Mouse (Mus musculus) left cerebral cortex, adult 2 months (tissue): ENCODE data around the gene Tmem156. TPM values are rescaled to one million over a fixed set of nuclear protein-coding genes. Genes with fewer than 3 reads are reported as not detected.
A peak's percentile ranks its signal among the peaks of the same experiment; 100 is the strongest.

Experiments used
- DNase-seq, 2 experiments: peaks; one replicate each; pipeline ENCODE4 v3.0.0; 2021 to 2022; ENCODE audit warnings: low spot score in 2 of 2, mixed read lengths in 1 of 2; ENCODE audit errors: extremely low spot score in 1 of 2
- H3K27ac ChIP-seq: fragments of 200-600 bp; 2 replicates; pipeline ENCODE4 v1.8.1; 2022
- H3K4me3 ChIP-seq: fragments of 200-600 bp; 2 replicates; pipeline ENCODE4 v1.8.1; 2022
- CTCF ChIP-seq: fragments of 200-600 bp; IDR thresholded peaks from 2 replicates; pipeline ENCODE4 v1.8.1; 2022; ENCODE audit warnings: antibody characterized with exemption, mild to moderate bottlenecking, moderate library complexity
- intact Hi-C: fragments of 180-260 bp; cut with DNase I; formaldehyde crosslinking; loops from one replicate; pipeline ENCODE4 v1.15.1; 2025
- total RNA-seq, 2 experiments: library from RNA; stranded (reverse); gene quantifications; 2 replicates each; pipeline ENCODE4 v1.2.3; 2021

The Tmem156 gene
- total RNA-seq, 2 experiments from 2014 or later = 0.51 to 0.63 TPM

DNA sequence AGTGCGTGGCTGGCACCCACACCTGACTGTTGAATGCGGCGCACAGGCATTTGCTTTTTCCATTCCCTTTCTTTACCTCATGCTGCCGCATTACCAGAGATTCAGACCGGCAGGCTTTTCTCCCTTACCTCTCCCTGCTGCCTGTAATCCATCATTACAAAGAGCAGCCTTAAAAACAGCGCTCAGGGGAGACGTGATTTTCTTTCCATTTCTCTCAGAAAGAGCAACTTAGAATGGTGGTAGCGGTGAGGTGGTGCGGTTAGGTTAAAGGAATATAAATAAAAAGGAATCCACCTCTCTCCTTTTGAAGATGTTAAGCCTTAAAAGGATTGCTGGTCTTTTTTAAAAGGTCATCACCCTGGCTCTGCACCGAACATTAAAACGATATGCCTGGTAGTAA lies 22.1 kb downstream of the Tmem156 start:
- DNase-seq = no peak
- no peak for TF ChIP-seq CTCF
- intact Hi-C loops = no loop called here
- H3K27ac ChIP-seq = no peak overlapping the region
- H3K4me3 ChIP-seq = no peak overlapping the region

DNA sequence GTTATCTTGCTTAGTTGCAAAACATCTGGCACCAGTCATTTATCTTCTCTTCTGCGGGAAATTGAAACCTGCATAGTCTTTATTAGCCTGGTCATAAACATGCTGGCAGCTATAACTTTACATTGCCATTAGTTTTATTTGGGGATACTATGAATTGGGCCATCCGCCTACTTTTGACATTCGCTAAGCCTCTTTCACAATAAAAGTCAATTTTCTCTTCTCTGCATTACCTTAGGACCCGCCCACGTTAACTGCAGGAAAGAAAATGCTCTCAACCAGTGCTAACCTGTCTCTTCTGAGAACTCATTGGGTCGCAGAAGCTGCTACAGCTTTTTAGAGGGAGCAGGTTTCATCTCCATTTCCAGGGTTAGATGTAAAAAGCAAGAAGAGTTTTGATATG lies 23.8 kb downstream of the Tmem156 start:
- H3K27ac ChIP-seq = no peak overlapping the region
- DNase-seq = no peak
- no peak overlapping the region for H3K4me3 ChIP-seq
- no peak for TF ChIP-seq CTCF
- intact Hi-C loops = no loop called here

DNA sequence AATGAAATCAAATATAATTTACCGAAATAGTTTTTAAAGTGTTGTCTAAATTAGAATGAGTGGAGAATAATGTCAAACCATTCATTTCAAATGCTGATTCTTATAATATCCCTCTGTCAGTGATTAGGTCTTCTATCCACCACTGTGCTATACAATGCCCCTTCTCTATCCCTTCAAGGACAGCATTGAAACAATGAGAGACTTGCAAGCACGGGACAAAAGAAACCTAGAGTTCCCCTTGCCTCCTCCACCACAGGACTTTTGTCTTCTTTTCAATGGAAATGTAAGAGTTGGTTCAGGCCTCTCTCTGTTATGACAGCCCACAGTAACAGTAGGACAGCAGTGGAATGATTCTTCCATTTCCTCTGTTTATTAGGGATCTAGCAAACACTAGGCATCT lies 28.7 kb downstream of the Tmem156 start:
- H3K4me3 ChIP-seq = no peak overlapping the region
- no peak overlapping the region for H3K27ac ChIP-seq
- TF ChIP-seq CTCF = no peak
- DNase-seq = no peak
- intact Hi-C loops = no loop called here

DNA sequence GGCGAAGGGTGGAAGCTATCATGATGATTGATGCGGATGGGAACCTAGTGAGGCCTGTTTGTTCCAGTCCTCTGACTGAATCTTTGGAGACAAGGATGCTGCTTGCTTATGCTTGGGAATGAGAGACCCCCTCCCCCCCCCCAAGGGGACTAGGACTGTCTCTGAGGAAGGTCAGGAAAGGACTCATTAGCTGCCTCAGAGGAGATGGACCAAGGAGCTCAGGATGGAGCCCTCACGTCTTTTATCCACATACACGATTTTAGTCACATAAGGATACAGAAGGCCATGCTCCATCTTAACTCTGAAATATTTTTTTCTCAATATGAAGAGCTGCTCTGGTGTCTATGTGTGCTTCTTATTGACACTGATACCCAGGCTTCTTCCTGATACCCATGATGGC lies 29.7 kb downstream of the Tmem156 start:
- H3K27ac ChIP-seq = no peak overlapping the region
- no peak for DNase-seq
- no peak for TF ChIP-seq CTCF
- H3K4me3 ChIP-seq = no peak overlapping the region
- intact Hi-C loops = no loop called here

DNA sequence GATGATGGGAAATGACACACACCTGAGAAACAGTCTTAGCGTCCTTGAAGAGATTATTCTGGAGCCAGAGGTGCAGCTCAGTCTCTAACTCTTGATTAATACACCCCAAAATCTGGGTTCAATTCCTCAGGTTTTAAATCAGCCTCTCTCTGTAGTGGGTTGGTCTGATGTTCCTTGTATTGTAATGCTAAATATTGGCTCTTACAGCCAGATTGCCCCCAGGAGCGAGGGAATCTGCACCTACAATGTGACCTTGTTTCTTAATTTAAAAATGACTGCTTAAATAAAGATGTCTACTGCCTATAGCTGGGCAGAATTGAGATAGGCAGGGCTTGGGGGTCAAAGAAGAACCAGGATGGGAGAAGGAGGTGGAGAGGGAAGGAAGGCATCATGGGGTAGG lies 32.1 kb downstream of the Tmem156 start:
- TF ChIP-seq CTCF = no peak
- no peak for DNase-seq
- Histone ChIP-seq H3K4me3 (no peak overlapping the region), H3K27ac (no peak overlapping the region)
- intact Hi-C loops = no loop called here

DNA sequence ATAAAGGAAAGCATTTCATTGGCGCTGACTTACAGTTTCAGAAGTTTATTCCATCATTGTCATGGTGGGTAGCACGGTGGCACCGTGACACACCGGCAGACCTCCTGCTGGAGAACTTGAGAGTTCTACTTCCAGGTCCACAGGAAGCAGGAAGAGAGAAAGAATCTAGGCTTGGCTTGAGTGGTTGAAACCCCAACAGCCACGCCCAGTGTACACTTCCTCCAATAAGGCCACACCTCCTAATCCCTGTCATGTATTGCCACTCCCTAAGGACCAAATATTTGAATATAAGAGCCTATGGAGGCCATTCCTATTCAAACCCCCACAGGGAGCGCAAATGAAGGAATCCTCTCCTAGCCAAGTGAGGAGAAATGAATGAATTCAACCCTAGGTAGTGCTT lies 34.3 kb downstream of the Tmem156 start:
- H3K27ac ChIP-seq = no peak overlapping the region
- no peak overlapping the region for H3K4me3 ChIP-seq
- no peak for DNase-seq
- TF ChIP-seq CTCF = no peak
- intact Hi-C loops = no loop called here

DNA sequence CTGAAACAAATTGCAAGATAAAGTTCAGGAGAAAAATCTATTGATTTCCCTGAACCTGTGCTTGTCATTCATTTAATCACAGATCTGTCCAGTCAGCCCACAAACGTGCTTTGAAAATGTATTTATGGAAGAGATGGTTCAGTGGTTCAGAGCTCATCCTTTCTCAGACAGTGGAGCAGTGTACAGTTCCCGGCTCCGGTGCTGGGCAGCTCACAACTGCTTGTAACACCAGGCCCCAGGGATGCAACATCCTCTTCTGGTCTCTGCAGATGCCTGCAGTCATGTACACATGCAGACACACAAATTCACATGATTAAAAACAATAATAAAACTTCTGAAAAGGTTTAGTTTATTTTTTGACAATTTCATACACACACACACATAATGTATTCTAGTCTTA lies 40.4 kb downstream of the Tmem156 start:
- no peak overlapping the region for H3K4me3 ChIP-seq
- no peak for DNase-seq
- intact Hi-C loops = no loop called here
- H3K27ac ChIP-seq = no peak overlapping the region
- TF ChIP-seq CTCF = no peak

DNA sequence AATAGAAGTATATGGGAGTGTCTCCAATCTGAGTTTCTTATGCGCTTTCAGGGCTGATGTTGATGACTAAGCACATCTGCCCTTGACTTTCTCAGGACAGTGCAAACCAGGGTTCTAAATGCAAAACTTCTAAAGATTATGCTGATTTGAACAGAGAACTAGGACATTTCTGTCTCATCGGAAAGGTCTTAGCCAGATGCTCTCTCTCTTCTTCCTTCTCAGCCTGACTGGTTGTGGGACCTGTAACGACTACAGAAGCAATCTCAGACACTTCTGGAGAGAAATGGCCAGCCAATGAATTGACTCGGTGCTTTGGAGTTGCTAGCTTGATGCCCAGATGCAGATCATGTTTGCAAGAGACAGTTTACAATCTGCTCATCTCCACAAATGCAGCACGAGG lies 42.1 kb downstream of the Tmem156 start:
- no peak for TF ChIP-seq CTCF
- H3K27ac ChIP-seq = no peak overlapping the region
- H3K4me3 ChIP-seq = no peak overlapping the region
- DNase-seq = no peak
- intact Hi-C loops = no loop called here

DNA sequence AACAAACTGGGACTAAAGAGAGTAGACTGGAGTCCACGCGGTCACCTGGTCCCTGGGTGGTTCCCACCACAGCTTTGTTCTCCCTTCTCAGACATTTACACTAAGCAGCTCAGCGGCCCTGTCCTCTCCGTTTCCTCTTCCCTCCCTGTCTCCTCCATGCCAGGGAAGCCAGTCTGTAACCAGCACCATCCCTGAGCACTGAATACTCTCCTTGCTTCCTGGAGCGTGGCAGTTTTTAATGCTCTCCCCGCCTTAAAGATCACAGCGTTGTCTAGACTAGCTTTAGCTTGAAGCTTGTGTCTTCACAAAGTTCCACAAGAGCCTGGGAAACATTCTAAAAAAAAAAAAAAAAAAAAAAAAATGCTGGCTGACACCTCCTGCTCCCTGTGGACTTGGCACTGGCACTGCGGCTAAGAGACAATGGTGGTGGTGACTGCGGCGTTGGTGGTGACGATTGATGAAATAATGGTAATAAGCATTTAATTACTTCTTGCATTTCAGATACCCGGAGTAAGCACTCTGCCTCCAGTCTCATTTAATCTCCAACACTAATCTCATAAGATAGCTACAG lies 44.6 kb downstream of the Tmem156 start:
- Histone ChIP-seq H3K4me3 (no peak overlapping the region), H3K27ac (no peak overlapping the region)
- no peak for DNase-seq
- no peak for TF ChIP-seq CTCF
- intact Hi-C loops = no loop called here

DNA sequence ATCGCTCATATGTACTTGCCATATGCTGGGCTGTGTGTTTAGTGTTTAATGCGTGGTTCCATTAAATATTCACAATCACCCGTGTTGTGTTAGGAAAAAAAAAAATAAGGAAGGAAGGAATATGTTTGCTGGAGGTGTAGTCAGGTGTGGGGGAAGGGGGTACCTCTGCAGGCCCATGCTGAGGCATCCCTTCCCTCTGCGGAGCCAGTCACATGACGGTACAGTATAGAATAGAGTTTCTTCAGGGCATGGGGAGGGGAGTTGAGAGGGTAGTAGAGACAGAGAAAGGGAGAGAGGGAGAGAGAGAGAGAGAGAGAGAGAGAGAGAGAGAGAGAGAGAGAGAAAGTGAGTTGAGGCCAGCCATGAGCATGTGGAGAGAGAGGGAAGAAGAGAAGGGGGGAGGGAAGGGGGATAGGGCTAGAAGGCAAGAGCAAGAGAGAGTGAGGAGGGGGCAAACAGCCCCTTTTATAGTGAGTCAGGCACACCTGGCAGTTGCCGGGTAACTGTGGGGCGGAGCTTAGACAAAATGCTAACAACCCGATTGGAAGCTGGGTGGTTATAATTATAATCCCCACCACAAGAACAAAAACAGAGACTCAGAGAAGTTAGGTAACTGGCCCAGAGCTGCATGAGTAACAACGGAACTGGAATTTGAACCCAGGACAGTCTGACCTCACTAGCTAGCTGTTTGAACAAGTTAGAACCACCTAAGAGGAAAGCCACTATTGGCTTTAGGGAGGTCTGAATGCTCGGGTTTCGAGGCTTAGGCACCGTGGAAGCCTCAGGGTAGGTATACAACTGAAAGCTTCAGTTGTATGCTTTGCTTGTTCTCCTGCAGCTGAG lies 45.3 kb downstream of the Tmem156 start:
- no peak for DNase-seq
- TF ChIP-seq CTCF = no peak
- intact Hi-C loops = no loop called here
- Histone ChIP-seq H3K27ac (no peak overlapping the region), H3K4me3 (no peak overlapping the region)

DNA sequence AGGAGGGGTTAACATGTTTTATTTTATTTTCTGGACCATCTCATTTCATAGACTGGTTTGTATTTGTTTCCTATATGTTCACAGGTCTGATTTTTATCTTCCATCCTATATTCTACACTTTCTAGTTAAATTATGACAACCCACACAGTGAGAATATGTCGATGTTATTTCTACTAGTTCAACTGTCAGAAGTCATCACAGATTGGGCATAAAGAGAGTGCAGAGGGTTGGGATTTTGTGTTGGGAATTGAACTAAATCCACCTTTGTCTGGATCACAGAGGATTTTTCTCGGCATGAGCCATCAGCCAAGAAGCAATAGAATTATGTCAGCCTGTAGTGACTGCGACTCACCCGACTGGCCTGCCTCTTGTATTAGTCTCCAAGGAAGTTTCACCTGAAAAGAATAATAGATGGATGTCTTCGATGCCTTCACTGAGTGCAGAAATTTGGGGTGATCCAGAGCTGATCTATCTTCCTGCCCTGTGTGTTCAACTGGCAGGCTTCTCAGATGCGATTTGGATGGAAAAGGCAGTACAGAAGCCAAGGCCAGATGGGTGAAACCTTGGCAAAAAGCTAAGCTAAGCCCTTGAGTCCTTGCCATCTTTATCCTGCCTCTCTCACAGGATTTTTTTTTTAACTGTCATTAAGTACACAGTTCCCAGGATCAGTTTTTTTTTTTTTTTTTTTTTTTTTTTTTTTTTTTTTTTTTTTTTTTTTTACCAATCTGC lies 46.1 kb downstream of the Tmem156 start:
- TF ChIP-seq CTCF = no peak
- H3K27ac ChIP-seq = no peak overlapping the region
- intact Hi-C loops = no loop called here
- DNase-seq = no peak
- no peak overlapping the region for H3K4me3 ChIP-seq

DNA sequence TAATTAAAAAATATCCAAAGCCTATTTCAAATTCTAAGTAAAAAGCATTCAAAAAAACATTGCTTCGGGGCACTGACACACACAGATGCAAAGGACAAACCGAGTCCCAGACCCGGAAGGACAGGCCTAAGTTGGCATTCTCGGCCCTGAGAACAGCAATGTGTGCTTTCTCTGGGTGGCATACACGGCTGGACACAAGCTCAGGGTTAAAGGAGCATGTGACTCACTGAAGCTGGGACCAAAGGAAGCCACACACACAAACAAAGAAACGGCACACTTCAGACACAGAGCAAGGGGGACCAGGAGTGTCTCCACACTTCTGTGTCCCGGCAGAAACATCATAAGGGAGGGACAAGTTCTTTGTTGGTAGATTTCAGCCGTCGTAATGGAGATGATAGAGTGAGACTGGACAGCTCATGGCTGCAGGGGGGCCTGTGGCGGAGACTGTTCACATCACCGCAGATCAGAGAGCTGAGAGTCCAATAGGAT lies 48.5 kb downstream of the Tmem156 start:
- Histone ChIP-seq H3K27ac (no peak overlapping the region), H3K4me3 (no peak overlapping the region)
- TF ChIP-seq CTCF = no peak
- no peak for DNase-seq
- intact Hi-C loops = no loop called here

DNA sequence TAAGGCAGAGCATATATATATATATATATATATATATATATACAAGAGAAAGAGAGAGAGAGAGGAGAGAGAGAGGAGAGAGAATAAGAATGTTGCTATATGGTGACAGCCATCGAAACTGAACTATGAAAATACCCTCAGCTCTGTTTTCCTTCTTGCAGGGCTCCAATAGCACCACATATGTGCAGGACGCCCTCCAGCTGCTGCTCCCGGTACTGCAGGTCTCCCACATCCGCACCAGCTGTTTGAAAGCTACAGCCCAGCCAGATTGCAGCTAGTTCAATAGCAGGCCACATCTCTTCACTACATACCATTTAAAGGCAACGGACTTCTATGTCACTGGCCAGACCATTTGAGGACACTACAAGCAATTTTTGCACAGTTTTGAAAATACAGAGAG lies 51.5 kb downstream of the Tmem156 start:
- intact Hi-C loops = no loop called here
- peak; percentile 41 for TF ChIP-seq CTCF
- H3K27ac ChIP-seq = no peak overlapping the region
- DNase-seq = no peak
- H3K4me3 ChIP-seq = no peak overlapping the region
